Mouse (Mus musculus) megakaryocyte, adult 5-6 weeks (primary cell): ENCODE results near the gene Ndc1. TPM values are rescaled to one million over a fixed set of nuclear protein-coding genes. Genes with fewer than 3 reads are reported as not detected.
"Not testable (repeated sequence)": the region's sequence is repeated elsewhere in the genome, so short reads cannot be mapped to it uniquely, and the experiment has no call there.

ENCODE experiments used
- ATAC-seq: 2 replicates; pipeline ENCODE4 v1.8.0; 2016; ENCODE audit warnings: mild to moderate bottlenecking, inconsistent platforms; ENCODE audit not compliant: poor library complexity, severe bottlenecking
- total RNA-seq, 2 experiments: library from RNA; stranded (forward) in 1 of 2; stranded (reverse) in 1 of 2; fragments of 153-499, 151-499 nt in 1 of 2; fragments of 221-1000, 200-1000 nt in 1 of 2; gene quantifications; 2 replicates each; pipeline versions ENCODE4 v1.2.3 to v1.2.4; 2015 to 2017

Ndc1 gene
- total RNA-seq (2015) = 49.1 and 51.8 TPM in 2 replicates
- 27.7 and 32.6 TPM in 2 replicates for total RNA-seq (2017)

DNA sequence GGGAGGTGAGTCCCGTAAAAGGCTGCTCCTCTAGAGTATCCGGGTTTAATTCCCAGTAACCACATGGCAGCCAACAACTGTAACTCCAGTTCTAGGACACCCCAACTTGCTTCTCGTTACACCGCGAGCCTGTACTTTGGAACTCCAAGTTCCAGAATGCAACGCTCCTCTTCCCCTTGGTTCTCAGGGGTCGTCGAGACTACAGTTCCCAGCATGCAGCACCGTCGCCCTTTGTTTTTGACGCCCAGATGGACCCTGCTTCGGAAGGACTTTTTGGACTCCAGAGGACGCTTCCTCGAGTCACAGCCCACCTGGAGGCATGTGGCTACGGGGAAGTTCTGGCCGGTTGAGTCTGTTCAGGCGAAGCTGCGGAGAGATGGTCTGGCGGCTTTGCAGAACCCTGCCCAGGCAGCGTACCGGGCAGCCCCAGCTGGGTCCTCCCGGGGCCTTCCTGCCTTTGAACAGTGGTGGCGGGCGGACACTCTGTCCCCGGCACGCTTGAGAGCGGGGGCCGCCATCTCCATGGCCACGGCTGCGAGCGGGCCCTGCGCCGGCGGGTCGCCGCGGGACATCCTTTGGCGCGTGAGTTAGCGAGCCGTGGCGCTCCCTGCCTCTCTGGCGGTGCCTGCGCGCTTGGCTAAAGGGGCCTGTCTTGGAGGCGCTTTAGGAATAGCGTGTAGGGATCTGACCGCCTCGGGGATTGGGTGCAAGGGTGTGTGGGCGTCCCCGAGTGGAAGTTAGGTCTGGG is at the start of gene Ndc1:
Ndc1 (plus strand) TSS at position 218 of the 748 bp plus-strand sequence.
- ATAC-seq = peak; percentile 87

DNA sequence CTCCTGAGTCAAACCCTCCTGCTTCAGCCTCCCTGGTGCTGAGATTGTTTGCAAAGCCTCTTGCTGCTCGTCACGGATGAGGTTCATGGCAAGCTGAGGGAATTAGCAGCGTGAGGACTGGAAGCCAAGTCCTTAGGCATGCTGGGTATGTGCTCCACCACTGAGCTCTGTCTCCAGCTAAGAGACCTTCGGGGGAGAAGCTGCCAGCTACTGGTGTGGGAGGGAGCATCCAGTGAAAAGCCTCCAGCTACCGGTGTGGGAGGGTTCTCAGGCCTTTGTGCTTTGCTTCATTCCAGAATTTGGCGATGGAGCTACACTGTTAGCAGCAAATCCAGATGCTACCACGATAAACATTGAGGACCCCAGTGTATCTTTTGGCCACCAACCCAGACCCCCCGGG is 48.9 kb upstream of the Ndc1 start:
- no peak for ATAC-seq

DNA sequence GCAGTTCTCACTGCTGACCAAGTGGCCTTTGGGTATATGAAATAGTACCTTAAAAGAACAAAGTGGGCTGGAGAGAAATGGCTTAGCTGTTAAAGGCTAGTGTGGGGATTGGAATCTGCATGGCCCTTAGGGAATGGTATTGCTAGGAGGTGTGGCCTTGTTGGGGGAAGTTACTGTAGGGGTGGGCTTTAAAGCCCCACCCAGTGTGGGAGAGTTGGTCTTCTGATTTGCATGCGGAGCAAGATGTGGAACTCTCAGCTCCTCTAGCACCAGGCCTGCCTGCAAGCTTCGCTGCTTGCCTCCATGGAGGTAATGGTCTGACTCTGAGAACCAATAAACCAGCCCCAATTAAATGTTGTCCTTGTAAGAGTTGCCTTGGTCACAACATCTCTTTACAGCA is 46.5 kb upstream of the Ndc1 start:
- ATAC-seq = no peak

DNA sequence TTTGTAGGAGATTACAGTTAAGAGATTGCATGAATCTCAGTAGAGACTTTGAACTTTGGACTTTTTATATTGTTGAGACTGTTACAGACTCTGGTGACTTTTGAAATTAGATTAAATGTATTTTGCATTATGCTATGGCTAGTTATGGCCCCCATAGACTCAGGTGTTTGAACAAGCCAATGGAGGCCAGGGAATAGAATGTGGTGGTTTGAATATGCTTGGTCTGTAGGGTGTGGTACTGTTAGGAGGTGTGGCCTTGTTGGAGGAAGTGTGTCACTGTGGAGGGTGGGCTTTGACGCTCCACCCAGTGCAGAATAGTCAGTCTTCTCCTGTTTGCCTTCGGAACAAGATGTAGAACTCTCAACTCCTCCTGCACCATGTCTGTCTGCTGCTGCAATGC is 44.5 kb upstream of the Ndc1 start:
- no peak for ATAC-seq

DNA sequence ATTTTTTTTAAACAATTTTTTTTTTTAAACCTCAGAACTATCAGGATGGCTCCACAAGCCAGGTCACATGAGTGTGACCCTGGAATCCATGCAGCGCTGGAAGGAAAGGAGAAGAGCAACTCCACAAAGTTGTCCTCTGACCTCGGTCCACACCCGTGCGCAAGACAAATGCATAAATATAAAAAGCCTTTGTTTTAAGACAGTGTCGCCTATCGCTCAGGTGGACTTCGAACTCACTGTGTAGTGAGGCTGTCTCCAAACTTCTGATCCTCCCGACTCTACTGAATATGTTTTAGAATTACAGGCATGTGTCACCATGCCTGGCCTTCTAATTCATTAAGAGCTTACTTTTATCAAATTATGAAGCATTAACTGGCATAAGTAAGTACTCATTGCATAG is 39.1 kb upstream of the Ndc1 start:
- no peak for ATAC-seq

DNA sequence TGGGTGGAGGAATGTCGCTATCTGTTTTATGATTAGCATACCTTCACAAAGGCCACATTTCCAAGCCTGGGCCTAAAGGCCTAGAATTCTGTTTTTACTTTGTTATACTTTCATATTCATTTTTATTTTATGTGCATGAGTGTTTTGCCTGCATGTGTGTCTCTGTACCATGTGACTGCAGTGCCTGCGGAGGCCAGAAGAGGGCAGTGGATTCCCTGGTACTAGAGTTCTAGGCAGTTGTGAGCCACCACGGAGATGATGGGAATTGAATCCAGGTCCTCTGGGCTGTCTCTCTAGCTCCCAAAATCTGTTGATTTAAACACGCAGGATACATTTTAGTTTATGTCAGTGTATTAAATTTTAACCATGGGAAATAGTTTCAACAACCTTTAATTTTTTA is 34.1 kb upstream of the Ndc1 start:
- no peak for ATAC-seq

DNA sequence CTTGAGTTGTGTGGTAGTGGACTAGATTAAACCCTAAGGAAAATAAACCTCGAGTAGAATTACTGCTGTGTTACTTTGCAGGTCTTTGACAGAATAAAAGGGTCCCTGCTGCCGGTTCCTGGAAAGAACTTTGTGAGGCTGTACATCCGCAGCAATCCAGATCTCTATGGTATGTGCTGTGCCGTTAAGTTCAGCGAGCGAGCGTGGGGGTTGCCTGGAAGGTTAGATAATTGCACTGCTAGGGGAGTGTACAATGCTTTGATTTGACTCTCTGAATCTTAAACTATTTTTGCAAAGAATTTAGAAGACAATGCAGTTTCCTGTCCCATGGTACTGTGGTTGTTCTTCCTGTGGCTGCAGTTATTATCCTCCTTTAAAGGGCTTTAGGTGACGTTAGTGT is 31.2 kb upstream of the Ndc1 start:
- ATAC-seq = no peak

DNA sequence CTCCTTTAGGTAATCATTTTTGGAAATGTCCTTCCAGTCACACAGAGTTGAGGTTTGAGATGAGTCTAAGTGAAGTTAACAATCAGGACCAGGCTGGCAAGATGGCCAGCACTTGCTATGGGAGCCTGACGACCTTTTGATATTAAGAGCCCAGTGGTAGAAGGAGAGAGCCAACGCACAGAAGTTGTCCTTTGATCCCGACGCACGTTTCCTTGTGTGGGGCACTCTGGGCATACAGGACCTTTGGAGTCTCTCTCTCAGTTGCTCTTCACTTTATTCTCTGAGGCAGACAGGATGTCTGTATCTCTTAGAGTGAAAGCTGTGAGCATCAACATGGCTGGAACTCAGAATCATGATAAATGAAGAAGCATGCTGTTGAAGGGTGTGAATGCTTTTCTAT is 30.1 kb upstream of the Ndc1 start:
- ATAC-seq = no peak

DNA sequence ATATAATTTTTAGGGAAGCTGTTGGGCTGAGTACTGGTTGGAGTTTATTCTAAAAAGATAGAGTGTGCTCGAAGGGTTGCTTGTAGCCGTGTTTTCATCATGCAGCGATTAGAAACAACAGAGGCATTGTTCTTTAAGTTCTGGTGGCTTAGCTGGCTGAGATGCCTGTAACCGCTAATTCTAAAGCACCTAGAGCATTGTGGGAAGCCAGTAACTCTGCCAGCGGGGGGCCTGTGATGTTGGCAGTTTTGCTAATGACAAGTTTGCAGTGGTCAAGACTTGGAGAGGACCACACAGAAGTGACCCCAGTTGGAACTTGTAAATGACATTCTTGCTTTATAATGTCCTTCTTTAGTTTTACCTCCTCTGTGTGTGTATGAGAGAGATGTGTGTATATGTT is 26.2 kb upstream of the Ndc1 start:
- ATAC-seq = no peak

GRCm38 (mm10) chr4:107344612-107345011 is 23.0 kb upstream of the Ndc1 start:
- no peak for ATAC-seq

DNA sequence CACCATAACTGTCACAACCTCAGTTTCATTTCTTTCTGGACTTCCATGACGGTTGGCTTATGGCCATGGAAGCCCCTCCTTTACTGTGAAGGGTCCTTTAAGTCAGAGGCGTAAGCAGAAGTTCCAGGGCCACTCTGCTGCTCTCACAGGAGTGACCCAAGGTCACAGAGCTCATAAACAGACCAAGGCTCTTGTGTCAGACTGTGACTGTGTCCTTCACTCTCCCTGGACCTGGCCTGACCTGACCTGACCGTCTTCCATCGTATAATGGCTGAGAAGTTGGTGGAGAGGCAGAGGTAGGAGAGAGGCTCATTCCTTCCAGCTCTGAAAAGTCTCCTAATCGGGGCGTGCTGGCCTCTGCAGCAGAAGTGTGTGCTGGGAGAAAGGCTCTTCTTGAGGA is 20.4 kb upstream of the Ndc1 start:
- no peak for ATAC-seq

DNA sequence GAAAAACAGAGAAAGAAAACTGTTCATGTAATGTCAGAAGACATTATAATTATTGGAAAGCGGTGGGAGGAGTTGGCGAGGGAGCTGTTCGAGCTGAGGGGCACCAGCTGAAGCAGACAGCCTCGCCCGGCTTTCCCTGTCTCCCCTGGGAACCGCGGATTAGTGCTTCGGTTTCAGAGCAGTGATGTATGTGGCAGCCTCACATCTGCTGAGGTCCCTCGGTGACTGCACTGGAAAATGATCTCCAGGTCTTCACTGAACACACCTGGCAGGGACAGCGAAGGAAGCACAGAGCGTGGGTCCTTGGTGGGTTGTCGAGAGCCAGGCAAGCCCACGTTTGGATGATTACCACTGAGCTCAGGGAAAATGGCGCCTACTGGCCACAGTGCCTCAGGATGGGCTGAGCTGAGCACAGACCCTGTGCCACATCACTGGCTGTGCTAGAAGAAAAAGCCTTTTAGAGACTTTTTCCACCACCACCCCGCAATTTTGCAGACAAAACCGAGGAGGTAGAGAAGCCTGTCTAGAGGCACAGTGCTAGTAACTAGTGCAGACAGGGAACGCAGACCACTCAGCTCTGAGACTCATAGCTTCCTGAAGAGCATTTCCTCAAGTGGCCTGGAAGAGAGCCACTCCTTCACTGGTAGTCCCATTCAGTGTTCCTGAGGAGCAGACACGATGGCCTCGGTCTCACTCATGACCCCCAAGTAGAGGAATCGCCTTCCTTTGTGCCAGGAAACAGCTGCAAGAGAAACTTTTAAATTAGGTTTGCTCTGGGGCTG is 18.9 kb upstream of the Ndc1 start:
- ATAC-seq = no peak

GRCm38 (mm10) chr4:107349311-107350008 is 18.1 kb upstream of the Ndc1 start:
- ATAC-seq = peak; percentile 60; the same call in 1 of the 2 replicates

- no peak for ATAC-seq
These were observed 16.2 kb upstream of the Ndc1 start for GRCm38 (mm10) chr4:107351368-107351767.

DNA sequence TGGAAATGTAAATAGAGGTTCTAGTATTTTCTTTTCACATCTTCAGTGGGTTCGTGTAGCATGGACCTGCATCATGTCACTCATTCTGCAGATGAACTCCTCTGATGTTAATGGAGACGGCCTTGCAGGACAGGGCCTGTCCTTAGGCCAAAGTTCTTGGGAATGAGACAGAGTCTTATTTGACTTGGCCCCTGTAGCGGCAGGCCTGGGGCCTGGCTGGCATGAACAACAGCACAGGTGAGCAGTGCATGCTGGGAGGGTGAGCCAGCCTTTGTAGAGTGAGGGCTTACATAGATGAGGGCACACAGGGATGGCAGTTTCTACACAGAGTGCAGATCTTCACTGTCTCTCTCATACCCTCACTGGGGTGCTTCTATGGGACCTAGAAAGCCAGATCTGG is 14.0 kb upstream of the Ndc1 start:
- ATAC-seq = no peak

DNA sequence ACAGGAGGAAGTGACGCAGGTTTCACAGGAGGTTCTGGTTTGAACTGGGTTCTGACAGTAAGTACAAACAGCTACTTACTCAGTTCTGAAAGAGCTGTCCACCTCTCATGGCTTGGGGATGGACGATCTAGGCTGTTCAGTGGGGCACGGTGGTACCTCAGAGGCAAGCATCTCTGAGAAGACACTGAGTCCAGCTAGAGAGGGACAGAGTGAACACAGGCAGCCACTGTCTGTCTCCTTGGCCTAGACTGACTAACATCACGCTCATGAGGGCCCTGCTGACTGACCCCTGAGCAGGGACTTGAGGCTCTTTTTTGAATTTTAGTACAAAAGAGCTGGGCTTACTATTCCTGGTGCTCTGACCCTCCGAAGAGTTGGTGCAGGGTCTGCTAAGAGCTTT is 13.5 kb upstream of the Ndc1 start:
- ATAC-seq = no peak

GRCm38 (mm10) chr4:107354543-107354942 is 13.0 kb upstream of the Ndc1 start:
- ATAC-seq = no peak

DNA sequence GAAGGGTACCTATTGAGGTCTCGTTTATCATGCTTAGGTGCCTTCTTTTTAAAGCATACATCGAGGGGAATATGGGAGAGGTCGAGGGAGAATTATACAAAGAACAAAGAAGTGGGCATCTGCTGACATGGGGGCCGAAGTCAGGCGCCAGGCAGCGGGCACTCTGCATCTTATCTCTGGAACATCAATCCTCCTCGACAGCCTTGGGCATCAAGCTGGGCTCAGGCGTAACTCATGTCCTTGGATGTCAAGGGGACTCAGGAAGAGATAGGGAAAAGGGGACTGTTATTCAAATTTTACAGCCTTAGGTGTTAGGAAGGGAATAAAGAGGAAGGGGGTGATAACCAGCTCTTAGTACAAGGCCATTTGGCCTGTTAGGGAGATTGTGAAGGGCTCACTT is 10.4 kb upstream of the Ndc1 start:
- not testable (repeated sequence) for ATAC-seq

DNA sequence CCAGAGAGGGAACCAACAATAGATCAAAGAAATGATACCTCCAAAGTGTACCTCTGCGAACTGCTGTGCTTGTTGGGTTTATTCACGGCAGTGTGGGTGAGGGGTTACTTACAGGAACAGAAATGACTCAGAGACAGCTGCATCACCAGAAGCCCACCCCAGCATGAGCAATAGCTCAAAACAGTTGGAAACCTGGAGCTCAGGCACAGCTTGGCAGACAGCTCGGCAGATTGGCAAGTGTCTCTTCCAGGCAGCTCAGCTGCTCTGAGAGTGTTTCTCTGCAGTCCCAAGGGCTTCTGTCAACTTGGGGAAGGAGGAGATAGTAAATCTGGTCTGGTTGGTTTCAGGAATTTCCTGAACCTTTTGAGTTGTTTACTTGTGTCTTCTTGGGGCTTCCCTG is 9.1 kb upstream of the Ndc1 start:
- no peak for ATAC-seq

DNA sequence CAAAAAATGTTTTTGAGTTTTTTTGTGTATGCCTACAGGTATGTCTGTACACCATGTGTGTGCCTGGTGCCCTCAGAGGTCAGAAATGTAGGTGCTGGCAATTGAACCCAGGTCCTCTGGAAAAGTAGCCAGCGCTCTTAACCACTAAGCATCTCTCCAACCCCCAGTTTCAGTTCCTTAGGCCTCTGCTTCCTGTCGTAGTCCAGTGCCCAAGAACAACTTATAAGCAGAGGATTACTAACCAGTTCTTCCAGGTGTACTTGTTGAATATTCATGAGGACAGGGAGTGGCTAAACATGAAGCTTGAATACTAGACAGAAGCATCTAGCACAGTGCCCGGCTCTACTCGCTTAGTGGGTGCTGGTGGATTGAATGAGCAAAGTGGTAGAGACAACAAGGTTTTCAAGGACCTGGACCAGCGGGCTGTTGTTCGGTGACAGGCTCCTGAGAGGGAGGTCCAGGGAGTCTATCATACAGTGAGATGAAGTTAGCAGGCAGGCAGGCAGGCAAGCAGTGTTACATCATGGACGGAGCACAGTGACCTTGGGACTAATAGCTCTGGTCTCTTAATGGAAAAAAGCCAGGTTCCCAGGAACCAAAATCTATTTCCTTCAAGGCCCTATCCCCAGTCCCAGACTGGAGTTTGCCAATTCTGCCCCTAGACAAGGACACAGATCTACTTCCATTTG is 7.0 kb upstream of the Ndc1 start:
- ATAC-seq = 0 out of 2 replicates have a peak, but pooled peaks have one; percentile 6

DNA sequence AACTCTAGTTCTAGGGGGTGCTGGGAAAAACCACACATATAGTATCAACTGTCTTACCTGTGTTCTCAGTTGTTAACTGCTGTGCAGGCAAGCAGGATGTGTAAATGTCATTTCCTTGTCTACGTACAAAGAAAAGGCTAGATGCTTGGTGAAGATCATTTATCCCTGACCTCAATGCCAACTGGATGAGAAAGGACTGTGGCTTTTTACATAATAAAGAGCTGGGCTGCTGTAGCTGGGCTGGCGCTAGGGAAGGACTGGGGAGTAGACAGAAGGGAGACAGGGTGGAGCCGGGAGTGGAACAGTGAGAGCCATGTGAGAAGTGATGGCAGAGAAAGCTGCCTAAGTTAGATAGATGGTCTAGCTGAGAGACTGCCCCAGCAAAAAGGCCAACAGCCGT is 4.8 kb upstream of the Ndc1 start:
- ATAC-seq = no peak
